Mouse (Mus musculus): ENCODE measurements around the gene Galnt5. TPM values are rescaled to one million over a fixed set of nuclear protein-coding genes. Genes with fewer than 3 reads are reported as not detected.

Galnt5 gene
- polyA plus RNA-seq (2015; fragmentation: Nextera tagmentation; extraction: Ambion mirVana): 0.16 and 0.28 TPM in 2 replicates

DNA sequence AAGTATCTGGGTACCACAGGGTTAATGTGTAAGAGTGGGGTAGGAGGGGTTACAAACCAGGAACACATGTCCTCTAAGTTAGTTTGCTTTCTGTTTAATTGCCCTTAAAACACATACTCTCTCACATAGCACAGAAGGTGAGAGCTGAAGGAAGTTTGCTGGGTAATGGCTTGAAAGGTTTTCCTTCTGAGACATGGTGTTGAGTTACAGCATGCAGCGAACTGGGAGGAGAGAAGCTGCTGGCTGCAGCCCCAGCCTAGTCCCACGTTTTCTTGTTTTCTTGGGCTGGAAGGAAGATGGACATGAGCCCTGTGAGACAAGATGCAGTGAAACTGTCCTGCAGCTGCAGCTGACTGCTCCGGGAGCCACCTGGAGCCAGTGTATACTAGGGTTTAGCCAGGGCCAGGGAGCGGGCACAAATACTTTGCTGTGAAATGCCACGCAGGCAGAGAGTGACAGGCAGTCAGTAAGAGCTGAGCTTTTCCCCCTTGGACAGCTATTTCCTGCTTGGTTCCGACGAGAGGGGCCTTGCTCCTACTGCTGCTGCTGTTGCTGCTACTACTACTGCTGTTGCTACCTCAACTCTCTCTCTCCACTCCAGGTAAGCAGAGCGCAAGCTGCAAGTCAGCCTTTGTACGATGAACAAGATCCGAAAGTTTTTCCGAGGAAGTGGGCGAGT is at the start of gene Galnt5:
TSS of gene Galnt5 (plus strand) at position 133 of the 679 bp plus-strand sequence.

DNA sequence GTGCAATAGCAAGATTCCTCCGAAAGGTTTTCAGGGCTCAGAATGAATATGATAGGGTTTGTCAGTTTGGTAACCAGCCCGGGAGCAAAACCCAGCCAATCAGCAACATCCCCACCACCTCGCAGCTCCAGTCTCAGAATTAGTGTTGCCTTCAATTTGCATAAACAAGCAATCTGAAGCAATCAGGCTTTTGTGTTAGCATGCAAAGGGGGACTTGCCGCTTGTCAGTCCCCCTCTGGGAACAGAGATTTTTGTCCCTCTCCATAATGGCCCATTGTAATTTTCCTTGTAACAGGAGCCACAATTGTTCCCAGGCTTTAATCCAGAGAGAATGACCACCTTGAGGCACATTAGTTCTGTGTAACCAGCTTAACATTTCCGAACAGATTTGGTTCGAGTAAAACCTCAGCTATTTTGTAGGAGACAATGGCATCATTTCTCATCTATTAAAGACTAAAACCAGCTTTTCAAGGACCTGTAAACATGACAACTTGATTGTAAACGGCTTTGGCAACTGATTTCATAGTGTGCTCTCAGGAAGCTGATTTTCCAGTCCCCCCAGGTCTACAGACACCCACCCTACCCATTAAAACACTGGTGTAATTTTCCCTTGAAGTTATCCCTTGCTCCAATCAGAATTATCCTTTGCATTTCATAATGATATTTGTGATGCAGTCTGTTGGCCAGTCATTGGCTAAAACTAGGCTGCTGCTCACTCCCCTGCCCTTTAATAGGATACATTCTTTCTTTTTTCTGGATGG is 55.3 kb downstream of the Galnt5 start, which contains the start of gene Ermn:
TSS of gene Ermn (minus strand) at position 44 of the 761 bp plus-strand sequence.

Other genes starting within 250 kb of the Galnt5 start
- gene Ermn, start 55.0 kb downstream of the Galnt5 start, polyA plus RNA-seq (2015; fragmentation: Nextera tagmentation; extraction: Ambion mirVana): not detected in 2 replicates
- 0.65 and 1.2 TPM in 2 replicates for gene Cytip, start 197.6 kb downstream of the Galnt5 start, polyA plus RNA-seq (2015; fragmentation: Nextera tagmentation; extraction: Ambion mirVana)